Mouse (Mus musculus): ENCODE results near the gene Rnf224. TPM values are rescaled to one million over a fixed set of nuclear protein-coding genes. Genes with fewer than 3 reads are reported as not detected.

Gene Rnf224
- total RNA-seq, 2 experiments from 2014 or later, result not detected

- DNase-seq, result no peak
- TF ChIP-seq CTCF (IDR thresholded peaks at IDR 0.05), result no peak
- Histone ChIP-seq H3K27ac (peak overlapping the region; percentile 86), H3K4me3 (peak overlapping the region; percentile 69)
- intact Hi-C loops (cut with DNase I), result loop anchor here (2.0 to 5.0 kb wide), 3 partner anchors 60 to 138 kb away; partner anchors contain the start of genes Anapc2, Man1b1, Ssna1 and Tmem203
Observed at GRCm38 (mm10) chr2:25194486-25195171, 42.0 kb downstream of the Rnf224 start.

GRCm38 (mm10) chr2:25194006-25194405, 42.6 kb downstream of the Rnf224 start:
- TF ChIP-seq CTCF (IDR thresholded peaks at IDR 0.05), result no peak
- Histone ChIP-seq H3K4me3 (peak overlapping the region; percentile 69), H3K27ac (peak overlapping the region; percentile 86)
- intact Hi-C loops (cut with DNase I), result loop anchor here (2.0 to 5.0 kb wide), 3 partner anchors 61 to 138 kb away; partner anchors contain the start of genes Anapc2, Man1b1, Ssna1 and Tmem203
- DNase-seq, result no peak

- peak; percentile 89 for DNase-seq
- intact Hi-C loops (cut with DNase I), result loop anchor here (1.0 to 5.0 kb wide), 4 partner anchors 35 to 139 kb away; partner anchors contain the start of genes Anapc2, Man1b1 and Ssna1
- TF ChIP-seq CTCF (IDR thresholded peaks at IDR 0.05), result peak; percentile 96
- H3K4me3 ChIP-seq, result peak overlapping the region; percentile 30
- peak overlapping the region; percentile 86 for H3K27ac ChIP-seq
Observed at GRCm38 (mm10) chr2:25193330-25193770, 43.2 kb downstream of the Rnf224 start.

GRCm38 (mm10) chr2:25187841-25188240, 48.7 kb downstream of the Rnf224 start:
- DNase-seq, result no peak
- Histone ChIP-seq H3K4me3 (no peak overlapping the region), H3K27ac (no peak overlapping the region)
- TF ChIP-seq CTCF (IDR thresholded peaks at IDR 0.05), result no peak
- intact Hi-C loops (cut with DNase I), result no loop called here

GRCm38 (mm10) chr2:25186575-25186930, 50.0 kb downstream of the Rnf224 start:
- no peak overlapping the region for H3K4me3 ChIP-seq
- no peak for TF ChIP-seq CTCF (IDR thresholded peaks at IDR 0.05)
- peak overlapping the region; percentile 79; the same call in 1 of the 2 replicates for H3K27ac ChIP-seq
- DNase-seq, result no peak
- intact Hi-C loops (cut with DNase I), result no loop called here

GRCm38 (mm10) chr2:25185625-25186574, 50.7 kb downstream of the Rnf224 start:
- Histone ChIP-seq H3K4me3 (peak overlapping the region; percentile 72), H3K27ac (peak overlapping the region; percentile 79)
- intact Hi-C loops (cut with DNase I), result loop anchor here (2.0 kb wide), 1 partner anchor 59 kb away; no protein-coding TSS in a partner anchor
- peak; percentile 50 for TF ChIP-seq CTCF (IDR thresholded peaks at IDR 0.05)
- DNase-seq, result peak; percentile 59

- no peak for DNase-seq
- Histone ChIP-seq H3K27ac (peak overlapping the region; percentile 79), H3K4me3 (peak overlapping the region; percentile 81; the same call in 1 of the 2 replicates)
- TF ChIP-seq CTCF (IDR thresholded peaks at IDR 0.05), result no peak
- intact Hi-C loops (cut with DNase I), result loop anchor here (2.0 kb wide), 1 partner anchor 58 kb away; no protein-coding TSS in a partner anchor
Observed at GRCm38 (mm10) chr2:25184496-25184895, 52.1 kb downstream of the Rnf224 start.

Other genes with a start within 250 kb of the Rnf224 start
- 10 to 100 TPM in 1 of 2 experiments, 1 to 10 TPM in 1; 6.9 to 15.0 TPM for gene Nsmf, start 182.4 kb downstream of the Rnf224 start, total RNA-seq (2021)
- gene Entpd8, start 156.5 kb downstream of the Rnf224 start, total RNA-seq (2021), result not detected
- not detected for gene Noxa1, start 141.6 kb downstream of the Rnf224 start, total RNA-seq (2021)
- gene Nrarp, start 56.0 kb downstream of the Rnf224 start, total RNA-seq (2021), result 1 to 10 TPM; 4.0 to 5.2 TPM
- 1 to 10 TPM in 1 of 2 experiments, under 1 TPM in 1; 0.59 to 1.0 TPM for gene Tor4a, start 39.9 kb downstream of the Rnf224 start, total RNA-seq (2021)
- gene Nelfb, start 25.3 kb downstream of the Rnf224 start, total RNA-seq (2021), result 10 to 100 TPM; 22.3 to 23.1 TPM
- gene Stpg3, start 22.1 kb downstream of the Rnf224 start, total RNA-seq (2021), result not detected
- not detected for gene Fam166a, start 18.0 kb downstream of the Rnf224 start, total RNA-seq (2021)
- 100 to 1,000 TPM; 185 to 269 TPM for gene Tubb4b, start 12.1 kb downstream of the Rnf224 start, total RNA-seq (2021)
- not detected for gene Slc34a3, start 2.4 kb downstream of the Rnf224 start, total RNA-seq (2021)
- gene Rnf208, start 5.5 kb upstream of the Rnf224 start, total RNA-seq (2021), result under 1 TPM; 0.39 to 0.56 TPM
- gene Cysrt1, start 5.7 kb upstream of the Rnf224 start, total RNA-seq (2021), result not detected
- 1 to 10 TPM in 1 of 2 experiments, under 1 TPM in 1; 0.86 to 1.2 TPM for gene AL732309.1, start 10.1 kb upstream of the Rnf224 start, total RNA-seq (2021)
- gene Tmem203, start 18.7 kb upstream of the Rnf224 start, total RNA-seq (2021), result 10 to 100 TPM; 11.4 to 12.6 TPM
- 1 to 10 TPM; 3.1 to 3.5 TPM for gene Tprn, start 25.8 kb upstream of the Rnf224 start, total RNA-seq (2021)
- 10 to 100 TPM; 28.0 to 35.5 TPM for gene Ssna1, start 35.7 kb upstream of the Rnf224 start, total RNA-seq (2021)
- gene Anapc2, start 35.7 kb upstream of the Rnf224 start, total RNA-seq (2021), result 10 to 100 TPM; 29.7 to 32.3 TPM
- not detected for gene Tmem210, start 51.4 kb upstream of the Rnf224 start, total RNA-seq (2021)
- gene Lrrc26, start 53.1 kb upstream of the Rnf224 start, total RNA-seq (2021), result not detected
- not detected for gene Grin1, start 82.4 kb upstream of the Rnf224 start, total RNA-seq (2021)
- gene Man1b1, start 95.6 kb upstream of the Rnf224 start, total RNA-seq (2021), result 10 to 100 TPM; 12.9 to 16.0 TPM
- gene Dpp7, start 119.6 kb upstream of the Rnf224 start, total RNA-seq (2021), result 10 to 100 TPM; 14.0 to 16.5 TPM
- gene Uap1l1, start 128.9 kb upstream of the Rnf224 start, total RNA-seq (2021), result 1 to 10 TPM; 4.3 to 5.4 TPM
- gene Sapcd2, start 135.5 kb upstream of the Rnf224 start, total RNA-seq (2021), result not detected
- 1 to 10 TPM; 6.5 to 8.8 TPM for gene Entpd2, start 159.1 kb upstream of the Rnf224 start, total RNA-seq (2021)
- 10 to 100 TPM; 14.9 to 16.9 TPM for gene Npdc1, start 162.6 kb upstream of the Rnf224 start, total RNA-seq (2021)
- gene Fut7, start 186.5 kb upstream of the Rnf224 start, total RNA-seq (2021), result not detected
- 10 to 100 TPM; 15.1 to 15.3 TPM for gene Abca2, start 191.9 kb upstream of the Rnf224 start, total RNA-seq (2021)
- gene Clic3, start 220.1 kb upstream of the Rnf224 start, total RNA-seq (2021), result 1 to 10 TPM in 1 of 2 experiments, under 1 TPM in 1; 0.31 to 1.1 TPM
- gene Paxx, start 224.3 kb upstream of the Rnf224 start, total RNA-seq (2021), result 10 to 100 TPM; 13.6 to 14.4 TPM
- gene Ptgds, start 233.3 kb upstream of the Rnf224 start, total RNA-seq (2021), result not detected

Data from gastrocnemius, adult 2 months (tissue).